Mouse (Mus musculus): Measurements from ENCODE around the gene Cidec. TPM values are rescaled to one million over a fixed set of nuclear protein-coding genes. Genes with fewer than 3 reads are reported as not detected.

Cidec gene
- polyA plus RNA-seq (2015; fragmentation: Illumina TruSeq; extraction: RNeasy Lipid Tissue Mini Kit (QIAGEN cat#74804); ENCODE audit: insufficient read depth, low replicate concordance), result 1.0 TPM

DNA sequence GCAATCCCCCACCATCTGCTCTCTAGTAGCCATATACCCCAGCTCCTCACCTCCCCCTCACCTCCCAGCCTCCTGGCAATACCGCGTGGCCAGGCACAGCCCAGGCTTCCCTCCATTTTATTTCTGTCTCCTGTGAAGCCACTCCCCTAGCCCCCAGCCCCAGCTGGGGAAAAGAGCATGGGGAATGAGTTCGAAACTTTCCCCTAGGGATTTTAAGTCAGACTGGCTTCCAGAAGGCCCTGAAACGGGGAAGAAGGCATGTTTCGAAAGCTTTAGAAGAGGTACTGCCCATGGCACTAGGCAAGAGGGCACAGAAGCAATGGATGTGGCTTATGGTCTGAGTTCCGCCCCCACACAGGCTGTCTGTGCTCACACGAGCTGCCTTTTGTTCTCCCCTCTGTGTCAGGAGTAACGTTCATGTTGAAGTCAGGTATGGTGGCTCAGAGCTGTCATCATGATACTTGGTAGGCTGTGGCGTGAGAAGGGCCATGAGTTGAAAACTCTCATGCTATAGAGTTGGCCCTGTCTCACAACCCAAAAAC is at the start of gene Cidec:
Gene Cidec (minus strand): TSS at position 97 of the 542 bp plus-strand sequence.

DNA sequence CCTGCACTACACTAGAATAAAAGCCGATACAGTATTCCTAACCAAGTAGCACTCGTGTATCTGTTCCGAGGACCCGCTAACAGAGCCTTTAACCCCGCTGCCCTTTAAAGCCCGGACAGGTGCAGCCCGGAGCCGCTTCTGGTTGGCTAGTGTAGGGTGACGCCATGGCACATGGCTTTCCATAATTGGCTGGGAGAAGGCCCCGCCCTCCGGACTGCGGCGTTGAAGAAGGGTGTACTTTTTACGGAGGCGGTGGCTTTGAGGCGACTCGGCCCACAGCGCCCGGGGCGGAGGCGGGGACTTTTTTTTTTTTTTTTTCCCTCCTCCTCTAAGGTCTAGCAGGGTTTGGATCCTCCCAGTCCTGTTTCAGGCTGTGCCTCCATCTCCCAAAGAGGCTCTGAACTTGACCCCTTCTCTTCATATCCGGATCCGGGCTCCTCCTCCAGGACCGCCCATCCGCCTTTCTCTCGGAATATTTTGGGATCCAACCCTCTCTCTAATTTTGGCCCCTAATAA is 47.6 kb upstream of the Cidec start, which contains the start of gene Creld1:
Gene Creld1 (plus strand): TSS at position 198 of the 516 bp plus-strand sequence.

DNA sequence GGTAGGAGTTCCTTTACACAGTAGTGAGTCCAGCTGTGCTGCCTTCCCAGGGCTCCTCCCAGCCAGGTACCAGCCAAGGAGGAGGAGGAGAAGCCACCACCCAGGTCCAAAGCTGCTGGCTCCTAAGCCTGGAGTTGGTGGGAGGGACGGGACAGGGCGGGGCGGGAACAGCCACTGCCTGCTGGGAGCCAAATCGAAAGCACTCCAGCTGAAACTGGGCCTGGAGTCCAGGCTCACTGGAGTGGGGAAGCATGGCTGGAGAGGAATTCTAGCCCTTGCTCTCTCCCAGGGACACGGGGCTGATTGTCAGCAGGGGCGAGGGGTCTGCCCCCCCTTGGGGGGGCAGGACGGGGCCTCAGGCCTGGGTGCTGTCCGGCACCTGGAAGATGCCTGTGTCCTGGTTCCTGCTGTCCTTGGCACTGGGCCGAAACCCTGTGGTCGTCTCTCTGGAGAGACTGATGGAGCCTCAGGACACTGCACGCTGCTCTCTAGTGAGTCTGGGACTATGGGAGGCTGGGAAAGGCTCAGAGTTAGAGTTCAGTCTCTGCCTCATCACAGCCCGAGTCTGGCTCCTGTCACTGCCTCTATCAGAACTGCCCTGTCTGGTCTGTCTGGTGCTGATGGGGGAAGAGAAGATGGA is 35.9 kb upstream of the Cidec start, which contains the start of gene Il17rc:
Gene Il17rc (plus strand): TSS at position 131 of the 640 bp plus-strand sequence.

DNA sequence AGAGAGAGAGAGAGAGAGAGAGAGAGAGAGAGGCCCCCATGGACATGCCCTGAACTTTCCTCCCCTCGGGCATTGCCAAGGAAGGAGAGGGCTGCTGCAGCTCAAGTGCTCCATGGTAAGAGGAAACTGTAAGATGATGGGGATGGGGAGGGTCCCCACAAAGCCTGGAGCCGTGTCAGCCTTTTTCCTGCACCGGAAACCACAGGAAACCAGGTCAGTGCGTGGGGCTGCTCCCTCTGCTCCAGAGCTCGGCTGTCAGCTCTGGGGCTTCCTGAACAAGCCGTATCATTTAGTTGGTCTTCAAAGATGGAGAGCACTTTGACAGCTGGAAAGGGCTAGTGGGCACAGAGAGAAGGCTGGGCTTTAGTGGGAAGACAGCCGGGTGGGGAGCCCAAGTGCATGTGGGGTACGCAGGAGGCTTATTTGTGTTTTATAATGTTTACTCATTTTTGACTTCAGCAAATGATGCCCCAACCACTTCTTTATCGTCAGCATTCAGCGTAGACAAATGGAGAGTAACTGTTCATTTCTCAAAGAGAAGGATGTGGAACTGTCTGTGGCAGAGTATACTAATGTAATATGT is 22.5 kb upstream of the Cidec start, which contains the start of gene Il17re:
Gene Il17re (plus strand): TSS at position 533 of the 583 bp plus-strand sequence.

DNA sequence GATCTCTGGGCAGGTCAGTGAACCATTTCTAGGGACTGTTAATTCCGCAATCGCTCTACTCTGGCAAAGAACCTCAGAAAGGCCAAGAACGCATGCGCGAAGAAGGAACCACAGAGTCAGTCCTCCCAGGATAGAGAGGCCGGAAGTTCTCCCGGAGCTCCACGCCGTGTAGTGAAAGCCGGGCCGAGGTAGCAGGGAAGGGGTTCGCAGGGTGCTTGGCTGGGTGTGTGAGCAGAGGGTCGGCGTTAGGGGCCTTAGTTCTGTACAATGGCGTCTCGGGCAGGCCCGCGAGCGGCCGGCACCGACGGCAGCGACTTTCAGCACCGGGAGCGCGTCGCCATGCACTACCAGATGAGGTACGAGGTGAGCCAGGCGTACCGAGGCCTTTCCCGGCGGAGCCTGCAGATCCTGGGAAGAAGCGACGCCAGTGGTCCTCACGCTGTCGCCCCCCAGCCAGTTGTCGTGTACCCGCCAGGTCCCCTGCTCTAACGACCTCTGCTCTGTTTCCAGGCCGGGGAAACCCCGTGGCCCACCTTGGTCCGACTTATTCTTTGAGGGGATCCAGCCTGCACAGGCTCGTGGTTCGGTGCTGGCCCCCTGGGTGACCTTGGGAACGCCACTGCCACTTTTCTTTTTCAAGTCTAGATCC is 7.0 kb upstream of the Cidec start, which contains the start of gene Jagn1:
Gene Jagn1 (plus strand): TSS at position 128 of the 649 bp plus-strand sequence.

DNA sequence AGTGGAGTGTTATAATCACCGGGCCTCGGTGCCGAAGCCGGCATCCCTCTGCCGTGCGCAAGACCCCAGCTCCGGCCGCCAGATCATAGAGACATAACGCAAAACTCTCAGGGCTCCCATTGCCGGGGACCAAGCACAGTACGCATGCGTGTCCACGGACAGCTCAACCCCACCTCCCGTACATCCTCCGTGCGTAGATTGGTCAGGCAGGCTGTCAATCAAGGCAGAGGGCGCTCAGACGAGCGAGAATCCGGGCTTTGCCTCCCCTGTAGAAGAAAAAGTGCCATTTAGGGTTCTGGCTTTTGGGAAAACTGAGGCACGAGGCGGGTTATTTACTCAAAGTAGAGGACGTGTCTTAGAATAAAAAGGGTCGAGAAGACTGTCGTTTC is 16.4 kb downstream of the Cidec start, which contains the start of gene Rpusd3:
Gene Rpusd3 (minus strand): TSS at position 142 of the 389 bp plus-strand sequence.

DNA sequence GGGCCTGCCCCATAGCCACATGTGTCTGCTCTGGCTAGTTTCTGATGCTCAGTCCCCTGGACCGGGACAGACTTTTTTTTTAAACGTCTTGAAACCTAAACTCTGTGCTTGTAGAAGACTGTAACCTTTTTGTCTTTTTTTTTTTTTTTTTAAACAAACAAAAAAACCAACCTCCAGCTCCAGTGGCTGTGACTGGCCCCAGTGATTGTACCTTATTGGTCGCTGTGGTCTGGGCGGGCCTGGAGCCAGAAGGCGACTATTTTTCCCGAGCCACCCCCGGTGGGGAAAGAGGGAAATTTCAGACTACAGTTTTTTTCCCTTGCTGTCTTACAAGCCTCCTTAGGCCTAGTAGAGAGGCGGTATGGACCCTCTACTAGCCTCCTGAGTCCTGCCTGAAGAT is 46.6 kb downstream of the Cidec start, which contains the start of gene Ttll3:
Gene Ttll3 (plus strand): TSS at position 301 of the 400 bp plus-strand sequence.

DNA sequence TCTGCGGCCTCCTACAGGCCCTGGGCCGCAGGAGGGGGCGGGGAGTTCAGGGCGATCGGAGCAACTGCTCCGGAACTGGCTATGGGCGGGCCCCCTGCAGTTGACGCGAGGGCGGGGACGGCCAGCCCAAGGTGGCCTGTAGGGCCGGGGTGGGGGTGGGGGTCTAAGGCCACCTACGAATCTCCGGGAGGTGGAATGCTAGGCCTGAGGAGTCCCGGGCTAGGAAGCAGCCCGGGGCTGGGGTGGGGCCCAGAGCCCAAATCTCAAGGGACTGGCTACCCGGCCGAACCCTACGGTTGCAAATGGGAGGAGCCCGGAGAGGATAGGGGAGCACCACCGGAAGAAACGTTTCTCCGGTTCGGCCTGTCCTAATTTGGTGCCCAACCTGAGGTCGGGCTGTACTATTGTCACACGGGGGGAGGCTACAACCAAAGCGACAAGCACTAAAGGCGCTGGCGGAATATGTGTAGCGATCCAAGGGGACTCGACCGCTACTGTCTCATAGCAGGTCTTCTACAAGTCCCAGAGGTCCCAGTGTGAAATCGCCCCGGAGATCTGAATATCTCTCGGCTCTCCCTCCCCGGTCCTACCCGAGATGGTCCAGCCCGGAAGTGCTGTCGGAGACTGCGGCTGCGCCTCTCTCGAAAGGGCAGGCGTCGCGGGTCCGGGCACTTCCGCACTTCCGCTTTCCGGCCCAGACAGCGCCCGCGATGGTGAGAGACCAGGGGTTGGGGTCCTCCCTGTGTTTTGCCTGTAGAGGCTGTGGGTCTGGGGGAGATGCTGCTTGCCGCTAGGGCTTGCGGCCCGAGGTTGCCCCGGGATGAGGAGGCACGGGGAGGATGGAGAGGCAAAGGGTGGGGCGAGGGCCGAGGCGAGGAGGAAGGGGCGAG is 57.8 kb downstream of the Cidec start, which contains the start of the genes Tada3 and Arpc4:
Gene Tada3 (minus strand): TSS at position 388 of the 890 bp plus-strand sequence.
Gene Arpc4 (plus strand): TSS at position 620 of the 890 bp plus-strand sequence.

Other genes with a start within 250 kb of the Cidec start
- gene Lhfpl4, start 240.4 kb downstream of the Cidec start, polyA plus RNA-seq (2015; fragmentation: Illumina TruSeq; extraction: RNeasy Lipid Tissue Mini Kit (QIAGEN cat#74804); ENCODE audit: insufficient read depth, low replicate concordance), result 0.06 TPM
- gene Mtmr14, start 197.9 kb downstream of the Cidec start, polyA plus RNA-seq (2015; fragmentation: Illumina TruSeq; extraction: RNeasy Lipid Tissue Mini Kit (QIAGEN cat#74804); ENCODE audit: insufficient read depth, low replicate concordance), result 45.3 TPM
- 0.22 TPM for gene Cpne9, start 153.5 kb downstream of the Cidec start, polyA plus RNA-seq (2015; fragmentation: Illumina TruSeq; extraction: RNeasy Lipid Tissue Mini Kit (QIAGEN cat#74804); ENCODE audit: insufficient read depth, low replicate concordance)
- gene Brpf1, start 128.6 kb downstream of the Cidec start, polyA plus RNA-seq (2015; fragmentation: Illumina TruSeq; extraction: RNeasy Lipid Tissue Mini Kit (QIAGEN cat#74804); ENCODE audit: insufficient read depth, low replicate concordance), result 28.8 TPM
- 8.3 TPM for gene Ogg1, start 108.8 kb downstream of the Cidec start, polyA plus RNA-seq (2015; fragmentation: Illumina TruSeq; extraction: RNeasy Lipid Tissue Mini Kit (QIAGEN cat#74804); ENCODE audit: insufficient read depth, low replicate concordance)
- 26.1 TPM for gene Camk1, start 91.8 kb downstream of the Cidec start, polyA plus RNA-seq (2015; fragmentation: Illumina TruSeq; extraction: RNeasy Lipid Tissue Mini Kit (QIAGEN cat#74804); ENCODE audit: insufficient read depth, low replicate concordance)
- 7.6 TPM for gene Tada3, start 57.9 kb downstream of the Cidec start, polyA plus RNA-seq (2015; fragmentation: Illumina TruSeq; extraction: RNeasy Lipid Tissue Mini Kit (QIAGEN cat#74804); ENCODE audit: insufficient read depth, low replicate concordance)
- gene Arpc4, start 57.6 kb downstream of the Cidec start, polyA plus RNA-seq (2015; fragmentation: Illumina TruSeq; extraction: RNeasy Lipid Tissue Mini Kit (QIAGEN cat#74804); ENCODE audit: insufficient read depth, low replicate concordance), result 323 TPM
- gene Ttll3, start 46.5 kb downstream of the Cidec start, polyA plus RNA-seq (2015; fragmentation: Illumina TruSeq; extraction: RNeasy Lipid Tissue Mini Kit (QIAGEN cat#74804); ENCODE audit: insufficient read depth, low replicate concordance), result 14.6 TPM
- 3.2 TPM for gene Rpusd3, start 16.4 kb downstream of the Cidec start, polyA plus RNA-seq (2015; fragmentation: Illumina TruSeq; extraction: RNeasy Lipid Tissue Mini Kit (QIAGEN cat#74804); ENCODE audit: insufficient read depth, low replicate concordance)
- gene Jagn1, start 6.8 kb upstream of the Cidec start, polyA plus RNA-seq (2015; fragmentation: Illumina TruSeq; extraction: RNeasy Lipid Tissue Mini Kit (QIAGEN cat#74804); ENCODE audit: insufficient read depth, low replicate concordance), result 36.6 TPM
- gene Il17re, start 22.7 kb upstream of the Cidec start, polyA plus RNA-seq (2015; fragmentation: Illumina TruSeq; extraction: RNeasy Lipid Tissue Mini Kit (QIAGEN cat#74804); ENCODE audit: insufficient read depth, low replicate concordance), result 0.30 TPM
- 1.5 TPM for gene Il17rc, start 35.7 kb upstream of the Cidec start, polyA plus RNA-seq (2015; fragmentation: Illumina TruSeq; extraction: RNeasy Lipid Tissue Mini Kit (QIAGEN cat#74804); ENCODE audit: insufficient read depth, low replicate concordance)
- gene Creld1, start 47.5 kb upstream of the Cidec start, polyA plus RNA-seq (2015; fragmentation: Illumina TruSeq; extraction: RNeasy Lipid Tissue Mini Kit (QIAGEN cat#74804); ENCODE audit: insufficient read depth, low replicate concordance), result 8.4 TPM
- not detected for gene Prrt3, start 66.2 kb upstream of the Cidec start, polyA plus RNA-seq (2015; fragmentation: Illumina TruSeq; extraction: RNeasy Lipid Tissue Mini Kit (QIAGEN cat#74804); ENCODE audit: insufficient read depth, low replicate concordance)
- gene Emc3, start 95.9 kb upstream of the Cidec start, polyA plus RNA-seq (2015; fragmentation: Illumina TruSeq; extraction: RNeasy Lipid Tissue Mini Kit (QIAGEN cat#74804); ENCODE audit: insufficient read depth, low replicate concordance), result 72.2 TPM
- gene Fancd2, start 95.9 kb upstream of the Cidec start, polyA plus RNA-seq (2015; fragmentation: Illumina TruSeq; extraction: RNeasy Lipid Tissue Mini Kit (QIAGEN cat#74804); ENCODE audit: insufficient read depth, low replicate concordance), result 7.1 TPM
- gene Fancd2os, start 165.0 kb upstream of the Cidec start, polyA plus RNA-seq (2015; fragmentation: Illumina TruSeq; extraction: RNeasy Lipid Tissue Mini Kit (QIAGEN cat#74804); ENCODE audit: insufficient read depth, low replicate concordance), result not detected
- gene Brk1, start 169.0 kb upstream of the Cidec start, polyA plus RNA-seq (2015; fragmentation: Illumina TruSeq; extraction: RNeasy Lipid Tissue Mini Kit (QIAGEN cat#74804); ENCODE audit: insufficient read depth, low replicate concordance), result 231 TPM
- gene Vhl, start 188.2 kb upstream of the Cidec start, polyA plus RNA-seq (2015; fragmentation: Illumina TruSeq; extraction: RNeasy Lipid Tissue Mini Kit (QIAGEN cat#74804); ENCODE audit: insufficient read depth, low replicate concordance), result 31.5 TPM
- gene Irak2, start 202.7 kb upstream of the Cidec start, polyA plus RNA-seq (2015; fragmentation: Illumina TruSeq; extraction: RNeasy Lipid Tissue Mini Kit (QIAGEN cat#74804); ENCODE audit: insufficient read depth, low replicate concordance), result 46.2 TPM